Mouse (Mus musculus): ENCODE data around the gene Traf7.
A peak's percentile ranks its signal among the peaks of the same experiment; 100 is the strongest.

DNA sequence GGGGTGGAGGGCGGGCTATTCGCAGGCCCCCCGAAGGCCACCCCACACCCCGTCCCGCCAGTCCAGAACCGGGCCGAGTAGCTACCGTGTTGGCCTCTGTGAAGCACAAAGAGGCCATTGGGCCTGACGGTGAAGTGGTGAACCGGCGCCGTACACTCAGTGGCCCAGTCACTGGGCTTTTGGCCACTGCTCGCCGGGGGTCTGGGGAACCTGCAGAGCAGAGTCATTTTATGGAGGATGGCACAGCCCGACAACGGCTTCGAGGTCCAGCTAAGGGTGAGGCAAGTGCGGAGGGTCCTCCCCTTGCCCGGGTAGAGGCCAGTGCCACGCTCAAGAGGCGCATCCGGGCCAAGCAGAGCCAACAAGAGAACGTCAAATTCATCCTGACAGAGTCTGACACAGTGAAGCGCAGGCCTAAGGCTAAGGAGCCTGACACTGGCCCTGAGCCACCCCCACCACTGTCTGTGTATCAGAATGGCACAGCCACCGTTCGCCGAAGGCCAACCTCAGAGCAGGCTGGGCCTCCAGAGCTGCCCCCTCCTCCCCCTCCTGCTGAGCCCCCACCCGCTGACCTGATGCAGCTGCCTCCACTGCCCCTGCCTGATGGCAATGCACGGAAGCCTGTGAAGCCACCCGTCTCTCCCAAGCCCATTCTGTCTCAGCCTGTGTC lies 22.3 kb downstream of the Traf7 start:
- TF ChIP-seq POLR2A (IDR thresholded peaks at IDR 0.05; ENCODE audit: insufficient read length, low read depth) = no peak
- TF ChIP-seq POLR2AphosphoS2 (IDR thresholded peaks at IDR 0.05; ENCODE audit: insufficient read length, low read depth) = peak; percentile 6
- no peak for TF ChIP-seq TCF12 (IDR thresholded peaks at IDR 0.05; ENCODE audit: insufficient read depth, poor library complexity, severe bottlenecking)
- no peak for TF ChIP-seq CEBPB (IDR thresholded peaks at IDR 0.05; ENCODE audit: insufficient read depth, poor library complexity, severe bottlenecking)
- TF ChIP-seq MYOD1 (IDR thresholded peaks at IDR 0.05; ENCODE audit: control insufficient read depth in 1 of 3, insufficient read length in 2 of 3, low read depth in 2 of 3) = no peak
- no peak for TF ChIP-seq MAX (IDR thresholded peaks at IDR 0.05; ENCODE audit: low read depth)
- no peak for TF ChIP-seq USF1 (IDR thresholded peaks at IDR 0.05; ENCODE audit: low read depth)
- TF ChIP-seq E2F4 (IDR thresholded peaks at IDR 0.05; ENCODE audit: insufficient read depth) = no peak

Data from myocyte (in vitro differentiated cells).